In the genomic region with DNA sequence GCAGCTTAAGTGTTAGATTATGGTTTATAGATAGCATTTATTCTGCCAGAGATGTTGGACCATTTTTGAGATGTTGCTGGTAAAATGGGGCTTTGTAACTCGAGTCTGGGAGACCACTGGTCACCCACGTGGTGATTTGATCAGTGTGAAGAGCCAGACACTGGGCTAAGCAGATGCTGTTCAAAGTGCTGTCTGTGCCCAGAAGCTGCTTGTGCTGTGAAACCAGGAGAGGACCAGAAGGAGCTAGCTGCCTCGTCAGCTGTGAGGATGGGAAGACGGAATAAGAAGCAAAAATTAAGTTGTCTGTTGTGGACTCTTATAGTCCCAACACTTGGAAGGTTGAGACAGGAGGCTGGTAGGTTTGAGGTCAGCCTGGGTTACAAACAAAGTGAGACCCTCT, we compare ENCODE assay signal across 17 mouse cellular contexts.
"Had no signal": no experiment of that assay in that cellular context is flagged by ENCODE, and none has a peak within 500 bp of the region (broad histone marks: within the 10 kb centered on the region; RNA-seq: fewer than 3 reads in every experiment).

No protein-coding gene starts in this region.

- H3K4me1 ChIP-seq: liver, embryonic 15.5 days; midbrain, embryonic 13.5 days; stomach, embryonic 15.5 days had no signal

- H3K27me3 ChIP-seq: liver, embryonic 15.5 days; midbrain, embryonic 13.5 days; neural tube, embryonic 12.5 days; stomach, embryonic 15.5 days had no signal

- DNase-seq: kidney, adult 8-10 months; kidney, postnatal 25 days; lung, adult 2 months; lung, postnatal 36 days; retina, postnatal 1 day; right cerebral cortex, postnatal 25 days; thymus, adult 2 months; thymus, postnatal 25 days had no signal

- ATAC-seq: inflammation-experienced regulatory T-cells, adult 6 months; intestine, postnatal 0 days; lung, postnatal 0 days; midbrain, embryonic 13.5 days had no signal

- H3K9me3 ChIP-seq: limb, embryonic 10.5 days; liver, embryonic 15.5 days; midbrain, embryonic 13.5 days; neural tube, embryonic 12.5 days; stomach, embryonic 15.5 days had no signal

- H3K4me3 ChIP-seq: limb, embryonic 10.5 days; liver, embryonic 15.5 days; midbrain, embryonic 13.5 days; neural tube, embryonic 12.5 days; stomach, embryonic 15.5 days had no signal

- H3K4me2 ChIP-seq: liver, embryonic 11.5 days; liver, embryonic 15.5 days; midbrain, embryonic 13.5 days; neural tube, embryonic 12.5 days had no signal

- H3K27ac ChIP-seq: limb, embryonic 10.5 days; liver, embryonic 15.5 days; midbrain, embryonic 13.5 days; neural tube, embryonic 12.5 days; stomach, embryonic 15.5 days had no signal

- H3K36me3 ChIP-seq: limb, embryonic 10.5 days; liver, embryonic 15.5 days; midbrain, embryonic 13.5 days; neural tube, embryonic 12.5 days; stomach, embryonic 15.5 days had no signal

- H3K9ac ChIP-seq: liver, embryonic 15.5 days; midbrain, embryonic 13.5 days; neural tube, embryonic 12.5 days; stomach, embryonic 15.5 days had no signal
